14 mouse cellular contexts compared by ENCODE assay signal in genomic region chr6:140456393-140457163, GRCm38 (mm10). TPM values are rescaled to one million over a fixed set of nuclear protein-coding genes. Genes with fewer than 3 reads are reported as not detected.
DNase-seq lines count a peak whose midpoint lies in the region; ATAC-seq and TF ChIP-seq lines count a peak whose summit lies in the region.
"Had no signal": no experiment of that assay in that cellular context is flagged by ENCODE, and none has a peak within 500 bp of the region (broad histone marks: within the 10 kb centered on the region; RNA-seq: fewer than 3 reads in every experiment).

No protein-coding gene starts in this region.

- no peaks in the 10 kb centered on the region for H3K27me3 ChIP-seq in limb, embryonic 14.5 days (ENCODE audit: control insufficient read depth, insufficient read depth, low read length)
- H3K27me3 ChIP-seq in limb, embryonic 10.5 days (ENCODE audit: low read depth, poor library complexity, severe bottlenecking): no peaks in the 10 kb centered on the region
- H3K27me3 ChIP-seq in hindbrain, embryonic 13.5 days: no peaks in the 10 kb centered on the region
- no peaks in the 10 kb centered on the region for H3K27me3 ChIP-seq in neural tube, embryonic 15.5 days (replicated peaks)
- H3K27me3 ChIP-seq: embryonic facial prominence, embryonic 12.5 days; kidney, embryonic 15.5 days had no signal

- DNase-seq in limb, embryonic 14.5 days (ENCODE audit: low spot score): no peak
- DNase-seq in limb, embryonic 10.5 days (ENCODE audit: low spot score): no peak
- peak; percentile 43 for DNase-seq in ZHBTc4 (ENCODE audit: low read depth, low spot score)
- no peak for DNase-seq in adrenal gland, postnatal 36 days
- no peak for DNase-seq in cerebellum, adult 8-10 months
- DNase-seq: right cerebral cortex, postnatal 25 days; thymus, adult 2 months had no signal

- H3K4me1 ChIP-seq in limb, embryonic 14.5 days (ENCODE audit: control insufficient read depth, insufficient read depth, low read length): 0 out of 2 replicates have a peak, but pooled peaks cover 8% of the 10 kb centered on the region
- H3K4me1 ChIP-seq in limb, embryonic 10.5 days: 0 out of 2 replicates have a peak, but pooled peaks cover 4% of the 10 kb centered on the region
- peaks cover 24% of the 10 kb centered on the region for H3K4me1 ChIP-seq in hindbrain, embryonic 13.5 days (replicated peaks)
- peaks cover 7% of the 10 kb centered on the region; the same call in 1 of the 2 replicates for H3K4me1 ChIP-seq in neural tube, embryonic 15.5 days
- H3K4me1 ChIP-seq: heart, embryonic 10.5 days had no signal

- no peak overlapping the region for H3K4me3 ChIP-seq in limb, embryonic 14.5 days (replicated peaks; ENCODE audit: low read length)
- no peak overlapping the region for H3K4me3 ChIP-seq in limb, embryonic 10.5 days
- H3K4me3 ChIP-seq in hindbrain, embryonic 13.5 days: no peak overlapping the region
- no peak overlapping the region for H3K4me3 ChIP-seq in neural tube, embryonic 15.5 days (replicated peaks)
- H3K4me3 ChIP-seq: embryonic facial prominence, embryonic 12.5 days; heart, embryonic 10.5 days; kidney, embryonic 15.5 days had no signal

- H3K36me3 ChIP-seq in limb, embryonic 14.5 days (ENCODE audit: control insufficient read depth, insufficient read depth, low read length): no peaks in the 10 kb centered on the region
- H3K36me3 ChIP-seq in limb, embryonic 10.5 days: peaks cover 13% of the 10 kb centered on the region
- peaks cover 12% of the 10 kb centered on the region; the same call in 1 of the 2 replicates for H3K36me3 ChIP-seq in hindbrain, embryonic 13.5 days
- H3K36me3 ChIP-seq in neural tube, embryonic 15.5 days: no peaks in the 10 kb centered on the region

- peak; percentile 41; the same call in 1 of the 2 replicates for ATAC-seq in limb, embryonic 14.5 days (ENCODE audit: low FRiP score, low read depth)
- ATAC-seq in hindbrain, embryonic 13.5 days (ENCODE audit: low FRiP score): 0 out of 2 replicates have a peak, but pooled peaks have one; percentile 27
- 0 out of 2 replicates have a peak, but pooled peaks have one; percentile 18 for ATAC-seq in neural tube, embryonic 15.5 days (ENCODE audit: low FRiP score)
- ATAC-seq: forebrain, embryonic 14.5 days had no signal

- H3K9me3 ChIP-seq in limb, embryonic 14.5 days (ENCODE audit: control insufficient read depth, low read length): no peaks in the 10 kb centered on the region
- no peaks in the 10 kb centered on the region for H3K9me3 ChIP-seq in limb, embryonic 10.5 days (replicated peaks)
- no peaks in the 10 kb centered on the region for H3K9me3 ChIP-seq in hindbrain, embryonic 13.5 days
- no peaks in the 10 kb centered on the region for H3K9me3 ChIP-seq in neural tube, embryonic 15.5 days (replicated peaks)
- H3K9me3 ChIP-seq: embryonic facial prominence, embryonic 12.5 days; heart, embryonic 10.5 days; kidney, embryonic 15.5 days had no signal

- H3K9ac ChIP-seq in limb, embryonic 14.5 days (ENCODE audit: low read depth, low read length, severe bottlenecking): no peak overlapping the region
- no peak overlapping the region for H3K9ac ChIP-seq in hindbrain, embryonic 13.5 days
- no peak overlapping the region for H3K9ac ChIP-seq in neural tube, embryonic 15.5 days (replicated peaks)
- H3K9ac ChIP-seq: embryonic facial prominence, embryonic 12.5 days; kidney, embryonic 15.5 days had no signal

- 85% methylated on average over 15 of the region's 15 CpGs for WGBS in limb, embryonic 14.5 days
- WGBS in limb, embryonic 10.5 days: 93% methylated on average over 15 of the region's 15 CpGs
- WGBS in hindbrain, embryonic 13.5 days: 86% methylated on average over 15 of the region's 15 CpGs
- 79% methylated on average over 15 of the region's 15 CpGs for WGBS in neural tube, embryonic 15.5 days

- H3K4me2 ChIP-seq in limb, embryonic 14.5 days (replicated peaks; ENCODE audit: low read depth, low read length, severe bottlenecking): no peak overlapping the region
- no peak overlapping the region for H3K4me2 ChIP-seq in hindbrain, embryonic 13.5 days
- no peak overlapping the region for H3K4me2 ChIP-seq in neural tube, embryonic 15.5 days
- H3K4me2 ChIP-seq: embryonic facial prominence, embryonic 12.5 days; kidney, embryonic 15.5 days; liver, embryonic 11.5 days had no signal

- TF ChIP-seq POLR2A in limb, embryonic 14.5 days (IDR thresholded peaks at IDR 0.05; ENCODE audit: borderline replicate concordance, extremely low read depth, insufficient read depth, insufficient read length): no peak

- no peak overlapping the region for H3K27ac ChIP-seq in limb, embryonic 14.5 days (replicated peaks; ENCODE audit: low read depth, low read length)
- H3K27ac ChIP-seq in limb, embryonic 10.5 days: no peak overlapping the region
- no peak overlapping the region for H3K27ac ChIP-seq in hindbrain, embryonic 13.5 days
- no peak overlapping the region for H3K27ac ChIP-seq in neural tube, embryonic 15.5 days (replicated peaks)
- H3K27ac ChIP-seq: embryonic facial prominence, embryonic 12.5 days; heart, embryonic 10.5 days; kidney, embryonic 15.5 days had no signal

RNA-seq across cellular contexts. Expression of gene Plekha5, which starts 32.7 kb away (rescaled TPM):
- 74.0 and 87.2 TPM in 2 replicates for polyA plus RNA-seq in limb, embryonic 14.5 days (2012; rRNA removed)
- polyA plus RNA-seq in limb, embryonic 14.5 days (2014; fragmentation: Nextera tagmentation; extraction: Ambion mirVana): 50.8 and 59.9 TPM in 2 replicates
- polyA plus RNA-seq in limb, embryonic 10.5 days (2016; fragmentation: Nextera tagmentation; extraction: Ambion mirVana): 37.5 and 44.3 TPM in 2 replicates
- polyA plus RNA-seq in hindbrain, embryonic 13.5 days (2015; fragmentation: Nextera tagmentation; extraction: Ambion mirVana): 39.9 and 40.7 TPM in 2 replicates
- polyA plus RNA-seq in neural tube, embryonic 15.5 days (2015; fragmentation: Nextera tagmentation; extraction: Ambion mirVana): 33.9 and 40.9 TPM in 2 replicates
- 10 to 100 TPM; 24.0 to 43.9 TPM for total RNA-seq in adrenal gland, postnatal 36 days (2021)
